Mouse (Mus musculus) stomach, embryonic 15.5 days (tissue): ENCODE results near the gene Lamtor5. TPM values are rescaled to one million over a fixed set of nuclear protein-coding genes. Genes with fewer than 3 reads are reported as not detected.

Experiments
- ATAC-seq: fragments of 200-750 bp; cut with Nextera tagmentation; 2 replicates; pipeline ENCODE4 v1.8.0; 2017; ENCODE audit warnings: low read depth, moderate number of reproducible peaks, moderate TSS enrichment; ENCODE audit not compliant: insufficient read depth, low FRiP score
- H3K27ac ChIP-seq: fragments of 300-500 bp; sonication (generic); 2 replicates; pipeline ENCODE4 v1.5.1; 2015; ENCODE audit warnings: mild to moderate bottlenecking, inconsistent platforms
- H3K27me3 ChIP-seq: fragments of 300-500 bp; sonication (generic); replicated peaks from 2 replicates; pipeline ENCODE4 v1.6.1; 2015; ENCODE audit warnings: inconsistent platforms
- H3K36me3 ChIP-seq: fragments of 300-500 bp; sonication (generic); 2 replicates; pipeline ENCODE4 v1.6.1; 2015; ENCODE audit warnings: inconsistent platforms
- H3K4me1 ChIP-seq: fragments of 300-500 bp; sonication (generic); 2 replicates; pipeline ENCODE4 v1.6.1; 2015; ENCODE audit warnings: inconsistent platforms
- H3K4me2 ChIP-seq: fragments of 300-500 bp; sonication (generic); 2 replicates; pipeline ENCODE4 v1.6.1; 2015; ENCODE audit warnings: mild to moderate bottlenecking, inconsistent platforms
- H3K4me3 ChIP-seq: fragments of 300-500 bp; sonication (generic); replicated peaks from 2 replicates; pipeline ENCODE4 v1.5.1; 2015; ENCODE audit warnings: inconsistent platforms
- H3K9ac ChIP-seq: fragments of 300-500 bp; sonication (generic); 2 replicates; pipeline ENCODE4 v1.6.1; 2015; ENCODE audit warnings: inconsistent platforms
- H3K9me3 ChIP-seq: fragments of 300-500 bp; sonication (generic); 2 replicates; pipeline ENCODE4 v1.6.1; 2016; ENCODE audit warnings: inconsistent platforms
- WGBS: fragments of 180-500 bp; shearing (Covaris S2); methylation state at CpG from one replicate; pipeline ENCODE4 v1.1.7; 2015; 5-methylcytosine and 5-hydroxymethylcytosine counted together
- polyA plus RNA-seq: library from polyadenylated mRNA; unstranded; fragments of >200 nt; fragmentation: Nextera tagmentation; extraction: Ambion mirVana; gene quantifications from 2 replicates; pipeline ENCODE4 v1.2.1, GENCODE M21; 2015

The Lamtor5 gene
- polyA plus RNA-seq: 191 and 192 TPM in 2 replicates

GRCm38 (mm10) chr3:107278479-107279269 is at the start of gene Lamtor5:
Gene Lamtor5, plus strand, starts transcription at chr3:107278858.
- peaks cover 8% of the 10 kb centered on the region for H3K36me3 ChIP-seq
- H3K27ac ChIP-seq: no peak within 1 kb of the TSS
- H3K4me2 ChIP-seq: peak within 1 kb of the TSS; percentile 67
- 3% methylated on average over 43 of the region's 43 CpGs for WGBS
- peak; percentile 81 for ATAC-seq
- no peaks in the 10 kb centered on the region for H3K9me3 ChIP-seq
- peak within 1 kb of the TSS; percentile 72 for H3K9ac ChIP-seq
- no peaks in the 10 kb centered on the region for H3K27me3 ChIP-seq
- peak within 1 kb of the TSS; percentile 86 for H3K4me3 ChIP-seq
- H3K4me1 ChIP-seq: no peaks in the 10 kb centered on the region

GRCm38 (mm10) chr3:107229221-107229620 is 49.4 kb upstream of the Lamtor5 start:
- Histone ChIP-seq H3K36me3 (no peaks in the 10 kb centered on the region), H3K27me3 (no peaks in the 10 kb centered on the region), H3K4me2 (no peak overlapping the region), H3K4me1 (peaks cover 5% of the 10 kb centered on the region; the same call in 1 of the 2 replicates), H3K9me3 (no peaks in the 10 kb centered on the region), H3K27ac (no peak overlapping the region), H3K9ac (no peak overlapping the region), H3K4me3 (no peak overlapping the region)
- WGBS: 61% methylated on average over 5 of the region's 5 CpGs
- no peak for ATAC-seq

- H3K27ac ChIP-seq: no peak overlapping the region
- ATAC-seq: peak; percentile 93
- H3K4me3 ChIP-seq: no peak overlapping the region
- no peaks in the 10 kb centered on the region for H3K9me3 ChIP-seq
- H3K4me1 ChIP-seq: peaks cover 5% of the 10 kb centered on the region; the same call in 1 of the 2 replicates
- no peaks in the 10 kb centered on the region for H3K27me3 ChIP-seq
- H3K4me2 ChIP-seq: no peak overlapping the region
- H3K36me3 ChIP-seq: no peaks in the 10 kb centered on the region
- no peak overlapping the region for H3K9ac ChIP-seq
- 37% methylated on average over 5 of the region's 5 CpGs for WGBS
These were observed 48.8 kb upstream of the Lamtor5 start for GRCm38 (mm10) chr3:107229822-107230221.

- Histone ChIP-seq H3K4me2 (peak within 1 kb of the TSS; percentile 8; the same call in 1 of the 2 replicates), H3K9ac (no peak within 1 kb of the TSS), H3K36me3 (no peaks in the 10 kb centered on the region), H3K27me3 (no peaks in the 10 kb centered on the region), H3K4me1 (peaks cover 5% of the 10 kb centered on the region; the same call in 1 of the 2 replicates), H3K27ac (0 out of 2 replicates have a peak within 1 kb of the TSS, but pooled peaks have one; percentile 0), H3K4me3 (no peak within 1 kb of the TSS), H3K9me3 (no peaks in the 10 kb centered on the region)
- 4% methylated on average over 1 of the region's 1 CpGs for WGBS
- no peak for ATAC-seq
These were observed 48.1 kb upstream of the Lamtor5 start, which contains the start of gene A630076J17Rik for GRCm38 (mm10) chr3:107230527-107230926. Gene A630076J17Rik, plus strand, starts transcription at chr3:107230614.

- H3K9ac ChIP-seq: no peak overlapping the region
- H3K4me2 ChIP-seq: no peak overlapping the region
- peaks cover 5% of the 10 kb centered on the region; the same call in 1 of the 2 replicates for H3K4me1 ChIP-seq
- 66% methylated on average over 4 of the region's 4 CpGs for WGBS
- no peak for ATAC-seq
- no peaks in the 10 kb centered on the region for H3K27me3 ChIP-seq
- H3K27ac ChIP-seq: no peak overlapping the region
- no peak overlapping the region for H3K4me3 ChIP-seq
- H3K9me3 ChIP-seq: no peaks in the 10 kb centered on the region
- H3K36me3 ChIP-seq: no peaks in the 10 kb centered on the region
These were observed 47.5 kb upstream of the Lamtor5 start for GRCm38 (mm10) chr3:107231202-107231601.

GRCm38 (mm10) chr3:107233351-107233813 is 45.3 kb upstream of the Lamtor5 start:
- Histone ChIP-seq H3K4me2 (peak overlapping the region; percentile 36; the same call in 1 of the 2 replicates), H3K9ac (no peak overlapping the region), H3K27me3 (no peaks in the 10 kb centered on the region), H3K36me3 (no peaks in the 10 kb centered on the region), H3K4me1 (peaks cover 5% of the 10 kb centered on the region; the same call in 1 of the 2 replicates), H3K9me3 (no peaks in the 10 kb centered on the region), H3K4me3 (no peak overlapping the region), H3K27ac (no peak overlapping the region)
- WGBS: 7% methylated on average over 11 of the region's 11 CpGs
- ATAC-seq: no peak

GRCm38 (mm10) chr3:107233945-107234344 is 44.7 kb upstream of the Lamtor5 start:
- Histone ChIP-seq H3K9ac (no peak overlapping the region), H3K9me3 (no peaks in the 10 kb centered on the region), H3K27ac (no peak overlapping the region), H3K4me2 (no peak overlapping the region), H3K4me1 (peaks cover 5% of the 10 kb centered on the region; the same call in 1 of the 2 replicates), H3K27me3 (no peaks in the 10 kb centered on the region), H3K36me3 (no peaks in the 10 kb centered on the region), H3K4me3 (no peak overlapping the region)
- WGBS: 36% methylated on average over 2 of the region's 2 CpGs
- no peak for ATAC-seq

- H3K36me3 ChIP-seq: no peaks in the 10 kb centered on the region
- no peak for ATAC-seq
- H3K9ac ChIP-seq: no peak overlapping the region
- H3K9me3 ChIP-seq: no peaks in the 10 kb centered on the region
- no peak overlapping the region for H3K4me2 ChIP-seq
- no peaks in the 10 kb centered on the region for H3K4me1 ChIP-seq
- no peak overlapping the region for H3K4me3 ChIP-seq
- H3K27me3 ChIP-seq: no peaks in the 10 kb centered on the region
- WGBS: 40% methylated on average over 2 of the region's 2 CpGs
- H3K27ac ChIP-seq: no peak overlapping the region
These were observed 40.6 kb upstream of the Lamtor5 start for GRCm38 (mm10) chr3:107238051-107238450.

GRCm38 (mm10) chr3:107238471-107238980 is 40.1 kb upstream of the Lamtor5 start:
- Histone ChIP-seq H3K4me1 (no peaks in the 10 kb centered on the region), H3K4me3 (no peak overlapping the region), H3K9ac (no peak overlapping the region), H3K4me2 (no peak overlapping the region), H3K36me3 (no peaks in the 10 kb centered on the region), H3K27ac (no peak overlapping the region), H3K27me3 (no peaks in the 10 kb centered on the region), H3K9me3 (no peaks in the 10 kb centered on the region)
- no peak for ATAC-seq
- 73% methylated on average over 8 of the region's 8 CpGs for WGBS

GRCm38 (mm10) chr3:107239607-107240006 is 39.1 kb upstream of the Lamtor5 start, which contains the start of gene Prok1:
Gene Prok1, minus strand, starts transcription at chr3:107239707.
- H3K27me3 ChIP-seq: no peaks in the 10 kb centered on the region
- WGBS: 85% methylated on average over 9 of the region's 9 CpGs
- H3K4me1 ChIP-seq: no peaks in the 10 kb centered on the region
- no peak within 1 kb of the TSS for H3K4me3 ChIP-seq
- no peaks in the 10 kb centered on the region for H3K9me3 ChIP-seq
- H3K36me3 ChIP-seq: no peaks in the 10 kb centered on the region
- no peak within 1 kb of the TSS for H3K4me2 ChIP-seq
- no peak within 1 kb of the TSS for H3K27ac ChIP-seq
- H3K9ac ChIP-seq: no peak within 1 kb of the TSS
- ATAC-seq: no peak

- no peak overlapping the region for H3K9ac ChIP-seq
- no peak overlapping the region for H3K4me2 ChIP-seq
- no peaks in the 10 kb centered on the region for H3K36me3 ChIP-seq
- H3K27me3 ChIP-seq: no peaks in the 10 kb centered on the region
- H3K27ac ChIP-seq: no peak overlapping the region
- no peak overlapping the region for H3K4me3 ChIP-seq
- H3K9me3 ChIP-seq: no peaks in the 10 kb centered on the region
- H3K4me1 ChIP-seq: no peaks in the 10 kb centered on the region
- no peak for ATAC-seq
- WGBS: 56% methylated on average over 14 of the region's 14 CpGs
These were observed 37.1 kb upstream of the Lamtor5 start for GRCm38 (mm10) chr3:107241389-107242094.
